Mouse (Mus musculus): ENCODE data around the gene Brox. TPM values are rescaled to one million over a fixed set of nuclear protein-coding genes. Genes with fewer than 3 reads are reported as not detected.

The Brox gene
- polyA plus RNA-seq, 1 experiment from 2014 or later, result 60.9 TPM

DNA sequence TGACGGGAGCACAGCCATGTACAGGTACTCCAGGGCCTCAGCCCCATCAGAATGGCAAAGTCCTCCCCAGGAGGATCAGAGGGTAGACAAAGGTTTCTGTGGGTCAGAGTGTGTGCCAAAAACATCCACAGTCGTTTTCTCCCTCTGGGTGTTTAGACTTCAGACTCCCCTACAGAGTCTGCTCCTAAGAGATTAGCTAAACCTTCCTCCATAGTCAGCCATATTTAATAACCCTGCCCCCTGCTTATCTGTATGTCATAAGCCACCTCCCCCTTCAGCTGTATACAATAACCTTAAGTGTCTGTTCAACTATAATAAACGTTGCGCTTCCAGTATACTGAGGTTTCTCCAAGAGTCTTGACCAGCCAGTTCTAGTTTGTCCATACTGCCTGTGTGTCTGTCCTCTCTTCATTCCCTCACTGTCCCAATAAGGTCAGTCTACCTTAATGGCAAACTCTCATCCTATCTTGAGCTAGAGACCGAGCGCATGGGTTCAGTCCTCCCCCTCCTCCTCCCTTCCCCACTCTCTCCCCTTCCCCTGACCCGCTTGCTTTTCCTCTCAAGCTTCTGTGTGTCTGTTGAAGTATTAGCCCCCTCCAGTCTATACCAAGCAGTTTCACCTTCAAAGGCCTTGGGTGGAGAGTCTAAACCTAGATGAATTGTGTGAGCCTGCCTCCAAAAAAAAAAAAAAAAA lies 63.9 kb downstream of the Brox start:
- no peak overlapping the region for H3K4me2 ChIP-seq (ENCODE audit: low read depth, low read length, severe bottlenecking)
- no peak overlapping the region for H3K27ac ChIP-seq (ENCODE audit: low read depth, low read length)
- H3K9me3 ChIP-seq (ENCODE audit: control insufficient read depth, low read length), result no peaks in the 10 kb centered on the region
- no peaks in the 10 kb centered on the region for H3K36me3 ChIP-seq (ENCODE audit: control insufficient read depth, insufficient read depth, low read length)
- H3K27me3 ChIP-seq (ENCODE audit: control insufficient read depth, insufficient read depth, low read length), result no peaks in the 10 kb centered on the region
- no peak overlapping the region for H3K4me3 ChIP-seq (ENCODE audit: low read depth, low read length)
- DNase-seq (ENCODE audit: low spot score), result no peak
- no peaks in the 10 kb centered on the region for H3K4me1 ChIP-seq (replicated peaks; ENCODE audit: control insufficient read depth, insufficient read depth, low read length)
- 82% methylated on average over 7 of the region's 7 CpGs for WGBS
- ATAC-seq (replicated peaks; ENCODE audit: low FRiP score), result no peak
- H3K9ac ChIP-seq (ENCODE audit: low read length), result no peak overlapping the region

DNA sequence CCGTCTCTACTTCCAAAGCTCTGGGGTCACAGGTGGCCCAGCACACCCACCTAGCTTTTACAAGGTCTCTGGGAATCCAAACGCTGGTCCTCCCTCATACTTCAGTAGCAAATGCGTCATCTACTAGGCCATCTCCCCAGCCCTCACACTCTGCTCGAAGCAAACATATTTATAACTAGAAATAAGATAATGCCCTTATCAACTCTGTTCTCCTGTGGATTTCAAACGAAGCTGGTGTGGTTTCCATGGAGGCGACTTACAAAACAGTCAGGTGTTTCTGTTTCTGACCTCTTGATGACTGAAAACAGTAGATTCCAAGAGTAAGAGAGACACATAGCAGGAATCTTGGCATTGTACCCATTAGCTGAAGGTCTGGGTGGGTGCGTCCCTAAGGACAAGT lies 69.6 kb downstream of the Brox start:
- H3K9ac ChIP-seq (ENCODE audit: low read length), result no peak overlapping the region
- no peak for ATAC-seq (replicated peaks; ENCODE audit: low FRiP score)
- no peak overlapping the region for H3K4me3 ChIP-seq (ENCODE audit: low read depth, low read length)
- H3K4me1 ChIP-seq (replicated peaks; ENCODE audit: control insufficient read depth, insufficient read depth, low read length), result no peaks in the 10 kb centered on the region
- H3K36me3 ChIP-seq (ENCODE audit: control insufficient read depth, insufficient read depth, low read length), result no peaks in the 10 kb centered on the region
- H3K4me2 ChIP-seq (ENCODE audit: low read depth, low read length, severe bottlenecking), result no peak overlapping the region
- no peaks in the 10 kb centered on the region for H3K27me3 ChIP-seq (ENCODE audit: control insufficient read depth, insufficient read depth, low read length)
- DNase-seq (ENCODE audit: low spot score), result no peak
- no peaks in the 10 kb centered on the region for H3K9me3 ChIP-seq (ENCODE audit: control insufficient read depth, low read length)
- 86% methylated on average over 7 of the region's 7 CpGs for WGBS
- H3K27ac ChIP-seq (ENCODE audit: low read depth, low read length), result no peak overlapping the region

Other genes starting within 250 kb of the Brox start
- gene Disp1, start 75.7 kb downstream of the Brox start, polyA plus RNA-seq (2014; fragmentation: Nextera tagmentation; extraction: Ambion mirVana), result 11.3 and 11.4 TPM in 2 replicates
- 33.6 and 35.4 TPM in 2 replicates for gene Aida, start 679 bp downstream of the Brox start, polyA plus RNA-seq (2014; fragmentation: Nextera tagmentation; extraction: Ambion mirVana)
- 110 and 117 TPM in 2 replicates for gene Mia3, start 72.3 kb upstream of the Brox start, polyA plus RNA-seq (2014; fragmentation: Nextera tagmentation; extraction: Ambion mirVana)
- 19.8 and 20.4 TPM in 2 replicates for gene Taf1a, start 91.7 kb upstream of the Brox start, polyA plus RNA-seq (2014; fragmentation: Nextera tagmentation; extraction: Ambion mirVana)
- 0.11 and 0.79 TPM in 2 replicates for gene Hhipl2, start 120.9 kb upstream of the Brox start, polyA plus RNA-seq (2014; fragmentation: Nextera tagmentation; extraction: Ambion mirVana)

All from forebrain, embryonic 11.5 days (tissue).